Mouse (Mus musculus) liver, postnatal 0 days (tissue): ENCODE data around the gene Il4.

Experiments
- CTCF ChIP-seq: sonication (generic); IDR thresholded peaks from 2 replicates; pipeline ENCODE4 v1.5.1; 2016; ENCODE audit warnings: antibody characterized with exemption, low read depth
- EP300 ChIP-seq: IDR thresholded peaks from 2 replicates; pipeline ENCODE4 v1.6.1; 2016; ENCODE audit warnings: antibody characterized with exemption, low read depth, mild to moderate bottlenecking

DNA sequence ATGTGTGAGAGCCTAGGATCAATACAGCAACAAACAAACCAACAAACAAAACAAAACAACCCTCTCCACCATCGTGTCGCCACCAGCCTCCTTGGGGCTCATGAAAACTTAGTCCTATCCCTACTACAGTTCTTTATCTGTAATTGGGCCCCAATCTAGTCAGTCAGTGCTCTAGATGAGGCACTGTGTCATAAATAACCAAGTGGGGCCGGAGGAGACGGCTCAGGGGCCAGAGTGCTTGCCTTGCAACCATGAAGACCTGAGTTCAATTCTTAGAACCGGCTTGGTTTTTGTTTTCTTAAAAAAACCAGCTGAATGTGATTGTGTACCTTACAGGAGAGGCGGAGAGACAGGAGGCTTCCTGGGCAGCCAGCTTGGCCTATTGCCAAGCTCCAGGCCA is 3.3 kb downstream of the Il4 start:
- TF ChIP-seq CTCF (no peak), EP300 (no peak)
